Mouse (Mus musculus): ENCODE measurements around the gene Babam2. TPM values are rescaled to one million over a fixed set of nuclear protein-coding genes. Genes with fewer than 3 reads are reported as not detected.

Babam2 gene
- polyA plus RNA-seq, 2 experiments: 15.3 to 21.2 TPM

GRCm38 (mm10) chr5:31902144-31902543, 204.7 kb downstream of the Babam2 start:
- H3K9me3 ChIP-seq (ENCODE audit: control insufficient read depth, low read length): no peaks in the 10 kb centered on the region
- TF ChIP-seq EP300 (IDR thresholded peaks at IDR 0.05; ENCODE audit: low read depth): no peak
- no peak for TF ChIP-seq CTCF (IDR thresholded peaks at IDR 0.05; ENCODE audit: low read depth)
- no peak for DNase-seq (ENCODE audit: low read depth in 3 of 3, low spot score in 3 of 3)
- H3K4me3 ChIP-seq (ENCODE audit: insufficient read depth in 1 of 2, low read depth in 2 of 2, low read length in 2 of 2): no peak overlapping the region
- ATAC-seq (ENCODE audit: insufficient read depth): no peak
- no peaks in the 10 kb centered on the region for H3K36me3 ChIP-seq (replicated peaks; ENCODE audit: control insufficient read depth, insufficient read depth, low read depth)
- no peak overlapping the region for H3K4me2 ChIP-seq (ENCODE audit: low read depth)
- H3K27ac ChIP-seq: no peak overlapping the region
- no peak overlapping the region for H3K9ac ChIP-seq (replicated peaks)
- H3K4me1 ChIP-seq (replicated peaks; ENCODE audit: control insufficient read depth in 2 of 2, insufficient read depth in 2 of 2, low read length in 1 of 2): no peaks in the 10 kb centered on the region
- no peaks in the 10 kb centered on the region for H3K27me3 ChIP-seq (ENCODE audit: control insufficient read depth, insufficient read depth, low read length)
- WGBS (ENCODE audit: insufficient replicate concordance): 71% methylated on average over 2 of the region's 2 CpGs

GRCm38 (mm10) chr5:31902891-31903290, 205.4 kb downstream of the Babam2 start:
- Histone ChIP-seq H3K9ac (replicated peaks) (no peak overlapping the region), H3K4me1 (replicated peaks; ENCODE audit: control insufficient read depth in 2 of 2, insufficient read depth in 2 of 2, low read length in 1 of 2) (no peaks in the 10 kb centered on the region), H3K27me3 (ENCODE audit: control insufficient read depth, insufficient read depth, low read length) (no peaks in the 10 kb centered on the region), H3K9me3 (ENCODE audit: control insufficient read depth, low read length) (no peaks in the 10 kb centered on the region), H3K36me3 (replicated peaks; ENCODE audit: control insufficient read depth, insufficient read depth, low read depth) (no peaks in the 10 kb centered on the region), H3K27ac (no peak overlapping the region), H3K4me2 (ENCODE audit: low read depth) (no peak overlapping the region), H3K4me3 (ENCODE audit: insufficient read depth in 1 of 2, low read depth in 2 of 2, low read length in 2 of 2) (no peak overlapping the region)
- DNase-seq (ENCODE audit: low read depth in 3 of 3, low spot score in 3 of 3) (no peak), ATAC-seq (ENCODE audit: insufficient read depth) (no peak)
- TF ChIP-seq CTCF (IDR thresholded peaks at IDR 0.05; ENCODE audit: low read depth) (no peak), EP300 (IDR thresholded peaks at IDR 0.05; ENCODE audit: low read depth) (no peak)
- 71% methylated on average over 5 of the region's 5 CpGs for WGBS (ENCODE audit: insufficient replicate concordance)

GRCm38 (mm10) chr5:31904968-31905683, 207.6 kb downstream of the Babam2 start:
- H3K27me3 ChIP-seq (ENCODE audit: control insufficient read depth, insufficient read depth, low read length): no peaks in the 10 kb centered on the region
- no peak overlapping the region for H3K4me2 ChIP-seq (ENCODE audit: low read depth)
- H3K9me3 ChIP-seq (ENCODE audit: control insufficient read depth, low read length): no peaks in the 10 kb centered on the region
- DNase-seq (ENCODE audit: low read depth in 3 of 3, low spot score in 3 of 3): no peak
- H3K9ac ChIP-seq (replicated peaks): no peak overlapping the region
- no peak for ATAC-seq (ENCODE audit: insufficient read depth)
- 58% methylated on average over 6 of the region's 6 CpGs for WGBS (ENCODE audit: insufficient replicate concordance)
- TF ChIP-seq CTCF (IDR thresholded peaks at IDR 0.05; ENCODE audit: low read depth) (no peak; the same call in 1 of the 2 replicates), EP300 (IDR thresholded peaks at IDR 0.05; ENCODE audit: low read depth) (no peak)
- H3K36me3 ChIP-seq (replicated peaks; ENCODE audit: control insufficient read depth, insufficient read depth, low read depth): no peaks in the 10 kb centered on the region
- H3K4me1 ChIP-seq (replicated peaks; ENCODE audit: control insufficient read depth in 2 of 2, insufficient read depth in 2 of 2, low read length in 1 of 2): no peaks in the 10 kb centered on the region
- no peak overlapping the region for H3K4me3 ChIP-seq (ENCODE audit: insufficient read depth in 1 of 2, low read depth in 2 of 2, low read length in 2 of 2)
- H3K27ac ChIP-seq: no peak overlapping the region

- WGBS (ENCODE audit: insufficient replicate concordance): 74% methylated on average over 7 of the region's 7 CpGs
- no peak for ATAC-seq (ENCODE audit: insufficient read depth)
These were observed 208.3 kb downstream of the Babam2 start for GRCm38 (mm10) chr5:31905808-31906207.

DNA sequence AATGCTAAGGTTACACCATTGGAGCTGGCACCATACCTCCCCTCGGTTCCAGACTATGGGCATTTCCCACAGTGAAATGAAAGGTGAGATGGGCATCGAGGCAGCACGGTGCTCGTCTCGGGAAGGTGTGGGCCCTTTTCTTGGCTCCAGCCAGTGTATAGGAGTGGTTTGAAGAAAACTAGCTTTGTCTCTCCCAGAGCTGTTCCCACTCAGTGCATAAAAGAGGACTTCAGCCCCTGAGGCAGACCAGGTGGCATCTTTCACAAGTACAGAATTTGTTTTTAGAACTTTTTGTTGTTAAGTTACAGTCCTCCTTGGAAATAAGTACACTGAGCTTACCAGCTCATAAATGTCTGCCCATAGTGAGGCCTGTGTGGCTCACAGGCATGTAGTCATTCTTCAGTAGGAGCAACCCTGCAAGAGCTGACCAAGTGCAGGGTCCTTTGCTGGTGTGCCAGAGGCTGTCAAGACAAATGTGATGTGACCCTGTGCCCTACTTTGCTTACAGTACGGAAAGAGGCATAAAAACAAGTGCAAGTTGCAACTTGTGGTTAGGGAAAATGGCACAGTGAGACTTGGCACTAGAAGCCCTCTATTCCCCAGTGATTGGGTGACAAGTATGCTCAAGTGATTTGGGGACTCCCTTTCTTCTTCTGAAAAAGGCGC, 208.9 kb downstream of the Babam2 start:
- H3K27me3 ChIP-seq (ENCODE audit: control insufficient read depth, insufficient read depth, low read length): no peaks in the 10 kb centered on the region
- H3K9me3 ChIP-seq (ENCODE audit: control insufficient read depth, low read length): no peaks in the 10 kb centered on the region
- no peak for DNase-seq (ENCODE audit: low read depth in 3 of 3, low spot score in 3 of 3)
- H3K4me3 ChIP-seq (ENCODE audit: insufficient read depth in 1 of 2, low read depth in 2 of 2, low read length in 2 of 2): no peak overlapping the region
- no peak overlapping the region for H3K4me2 ChIP-seq (ENCODE audit: low read depth)
- no peak overlapping the region for H3K27ac ChIP-seq
- WGBS (ENCODE audit: insufficient replicate concordance): 77% methylated on average over 7 of the region's 7 CpGs
- H3K36me3 ChIP-seq (replicated peaks; ENCODE audit: control insufficient read depth, insufficient read depth, low read depth): no peaks in the 10 kb centered on the region
- no peaks in the 10 kb centered on the region for H3K4me1 ChIP-seq (replicated peaks; ENCODE audit: control insufficient read depth in 2 of 2, insufficient read depth in 2 of 2, low read length in 1 of 2)
- no peak overlapping the region for H3K9ac ChIP-seq (replicated peaks)
- no peak for ATAC-seq (ENCODE audit: insufficient read depth)
- TF ChIP-seq EP300 (IDR thresholded peaks at IDR 0.05; ENCODE audit: low read depth) (no peak), CTCF (IDR thresholded peaks at IDR 0.05; ENCODE audit: low read depth) (no peak)

More at GRCm38 (mm10) chr5:31905808-31906207, 208.3 kb downstream of the Babam2 start:
- H3K4me1 ChIP-seq (replicated peaks; ENCODE audit: control insufficient read depth in 2 of 2, insufficient read depth in 2 of 2, low read length in 1 of 2): no peaks in the 10 kb centered on the region
- H3K27ac ChIP-seq: no peak overlapping the region
- no peak overlapping the region for H3K4me3 ChIP-seq (ENCODE audit: insufficient read depth in 1 of 2, low read depth in 2 of 2, low read length in 2 of 2)
- no peak overlapping the region for H3K4me2 ChIP-seq (ENCODE audit: low read depth)
- no peaks in the 10 kb centered on the region for H3K9me3 ChIP-seq (ENCODE audit: control insufficient read depth, low read length)
- no peak for TF ChIP-seq EP300 (IDR thresholded peaks at IDR 0.05; ENCODE audit: low read depth)
- TF ChIP-seq CTCF (IDR thresholded peaks at IDR 0.05; ENCODE audit: low read depth): no peak
- no peak for DNase-seq (ENCODE audit: low read depth in 3 of 3, low spot score in 3 of 3)
- H3K27me3 ChIP-seq (ENCODE audit: control insufficient read depth, insufficient read depth, low read length): no peaks in the 10 kb centered on the region
- no peaks in the 10 kb centered on the region for H3K36me3 ChIP-seq (replicated peaks; ENCODE audit: control insufficient read depth, insufficient read depth, low read depth)
- H3K9ac ChIP-seq (replicated peaks): no peak overlapping the region
